Mouse (Mus musculus) neural tube, embryonic 14.5 days (tissue): ENCODE results near the gene Crmp1. TPM values are rescaled to one million over a fixed set of nuclear protein-coding genes. Genes with fewer than 3 reads are reported as not detected.

Source experiments
- ATAC-seq: fragments of 200-750 bp; cut with Nextera tagmentation; 2 replicates; pipeline ENCODE4 v1.8.0; 2017; ENCODE audit warnings: low read depth, mild to moderate bottlenecking, moderate TSS enrichment, moderate library complexity
- H3K27ac ChIP-seq: fragments of 300-500 bp; sonication (generic); 2 replicates; pipeline ENCODE4 v1.5.1; 2014; ENCODE audit warnings: low read depth, mild to moderate bottlenecking, control low read depth, low read length, moderate library complexity, mixed read lengths
- H3K27me3 ChIP-seq: fragments of 300-500 bp; sonication (generic); 2 replicates; pipeline ENCODE4 v1.6.1; 2014; ENCODE audit warnings: low read length; ENCODE audit not compliant: control insufficient read depth, insufficient read depth
- H3K36me3 ChIP-seq: fragments of 300-500 bp; sonication (generic); 2 replicates; pipeline ENCODE4 v1.6.1; 2014; ENCODE audit warnings: low read length, mixed read lengths; ENCODE audit not compliant: control insufficient read depth, insufficient read depth
- H3K4me1 ChIP-seq: fragments of 300-500 bp; sonication (generic); 2 replicates; pipeline ENCODE4 v1.6.1; 2014; ENCODE audit warnings: low read length; ENCODE audit not compliant: control insufficient read depth, insufficient read depth
- H3K4me2 ChIP-seq: fragments of 300-500 bp; sonication (generic); 2 replicates; pipeline ENCODE4 v1.6.1; 2014; ENCODE audit warnings: mild to moderate bottlenecking, low read depth, low read length, control low read depth
- H3K4me3 ChIP-seq: fragments of 300-500 bp; sonication (generic); 2 replicates; pipeline ENCODE4 v1.5.1; 2014; ENCODE audit warnings: low read depth, low read length, control low read depth, mixed read lengths
- H3K9ac ChIP-seq: fragments of 300-500 bp; sonication (generic); replicated peaks from 2 replicates; pipeline ENCODE4 v1.6.1; 2014; ENCODE audit warnings: low read depth, mild to moderate bottlenecking, control low read depth, low read length, mixed read lengths
- H3K9me3 ChIP-seq: fragments of 300-500 bp; sonication (generic); 2 replicates; pipeline ENCODE4 v1.6.1; 2016; ENCODE audit warnings: low read length; ENCODE audit not compliant: control insufficient read depth
- WGBS: fragments of 180-500 bp; shearing (Covaris S2); extraction: QIAGEN DNeasy Blood & Tissue Kit; methylation state at CpG from one replicate; pipeline ENCODE4 v1.1.7; 2014; 5-methylcytosine and 5-hydroxymethylcytosine counted together
- polyA plus RNA-seq: library from polyadenylated mRNA; unstranded; fragments of >200 nt; fragmentation: Nextera tagmentation; extraction: Ambion mirVana; gene quantifications from 2 replicates; pipeline ENCODE4 v1.2.1, GENCODE M21; 2014

The Crmp1 gene
- polyA plus RNA-seq, 1 experiment from 2014 or later = 908 TPM

DNA sequence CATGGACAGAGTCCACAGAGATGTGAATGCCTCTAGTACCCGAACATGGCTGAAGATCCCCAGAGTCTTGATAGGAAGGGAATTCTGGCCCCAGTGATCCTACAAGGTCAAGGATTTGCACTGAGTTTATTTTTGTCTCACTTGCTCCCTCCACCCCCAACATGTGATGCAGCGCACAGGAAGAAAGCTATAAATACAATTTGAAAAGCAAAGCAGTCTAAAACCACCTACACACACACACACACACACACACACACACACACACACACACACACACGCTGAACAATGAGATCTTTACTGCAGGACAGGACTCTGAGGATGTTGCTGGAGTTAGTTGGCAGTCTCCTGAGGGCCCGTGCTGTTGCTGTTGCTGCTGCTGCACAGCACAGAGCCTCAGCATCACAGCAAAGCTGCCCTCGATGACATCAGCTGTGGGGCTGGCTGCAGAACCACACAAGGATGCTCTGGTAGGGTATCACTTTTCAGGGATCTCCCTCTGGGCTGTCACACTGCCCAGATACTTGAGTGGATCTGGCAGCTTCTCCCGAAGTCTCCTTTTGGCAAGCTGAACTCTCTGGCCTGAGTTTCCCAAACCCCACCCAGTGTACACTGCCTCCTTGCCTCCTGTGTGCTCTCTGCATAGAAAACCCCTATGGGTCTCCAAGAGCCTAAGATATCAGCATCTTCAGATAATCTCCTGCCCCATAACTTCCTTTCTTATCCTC, 13.6 kb upstream of the Crmp1 start:
- no peak overlapping the region for H3K9ac ChIP-seq
- H3K4me2 ChIP-seq = no peak overlapping the region
- no peaks in the 10 kb centered on the region for H3K4me1 ChIP-seq
- ATAC-seq = no peak
- no peak overlapping the region for H3K4me3 ChIP-seq
- no peaks in the 10 kb centered on the region for H3K36me3 ChIP-seq
- H3K9me3 ChIP-seq = no peaks in the 10 kb centered on the region
- no peaks in the 10 kb centered on the region for H3K27me3 ChIP-seq
- no peak overlapping the region for H3K27ac ChIP-seq
- WGBS = 62% methylated on average over 6 of the region's 6 CpGs

GRCm38 (mm10) chr5:37228894-37229293, 12.8 kb upstream of the Crmp1 start:
- H3K4me1 ChIP-seq = no peaks in the 10 kb centered on the region
- no peak overlapping the region for H3K4me3 ChIP-seq
- ATAC-seq = peak; percentile 72; the same call in 1 of the 2 replicates
- no peak overlapping the region for H3K9ac ChIP-seq
- H3K36me3 ChIP-seq = no peaks in the 10 kb centered on the region
- H3K27ac ChIP-seq = no peak overlapping the region
- no peaks in the 10 kb centered on the region for H3K9me3 ChIP-seq
- 44% methylated on average over 7 of the region's 7 CpGs for WGBS
- no peaks in the 10 kb centered on the region for H3K27me3 ChIP-seq
- no peak overlapping the region for H3K4me2 ChIP-seq

DNA sequence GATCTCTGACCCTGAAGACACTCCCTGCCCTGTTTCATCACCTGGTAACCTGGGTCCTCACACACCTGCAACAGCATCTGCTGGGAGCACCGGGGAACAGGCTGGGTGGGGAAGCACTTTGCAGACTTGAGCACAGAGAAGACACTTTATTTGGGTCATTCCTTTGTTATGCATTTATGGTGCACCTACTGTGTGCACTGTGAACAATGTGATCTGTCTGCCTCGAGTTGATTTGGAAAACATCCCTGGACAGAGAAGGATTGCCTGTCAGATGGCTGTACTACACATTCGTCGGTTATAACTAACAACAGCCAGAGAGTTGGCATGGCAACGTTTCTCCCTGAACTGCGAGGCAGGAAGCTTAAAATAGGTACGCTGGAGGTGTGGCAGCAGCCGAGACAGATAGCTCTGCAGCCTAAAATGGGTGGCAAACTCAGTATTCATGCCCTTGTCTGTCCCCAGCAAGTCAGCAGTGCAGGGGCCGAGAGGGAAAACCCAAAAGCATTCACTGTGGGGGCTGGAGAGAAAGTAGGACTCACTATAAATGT, 8.7 kb upstream of the Crmp1 start:
- no peaks in the 10 kb centered on the region for H3K4me1 ChIP-seq
- H3K9ac ChIP-seq = no peak overlapping the region
- no peak overlapping the region for H3K4me2 ChIP-seq
- H3K36me3 ChIP-seq = no peaks in the 10 kb centered on the region
- WGBS = 48% methylated on average over 9 of the region's 9 CpGs
- no peaks in the 10 kb centered on the region for H3K9me3 ChIP-seq
- ATAC-seq = no peak
- no peak overlapping the region for H3K27ac ChIP-seq
- H3K4me3 ChIP-seq = no peak overlapping the region
- no peaks in the 10 kb centered on the region for H3K27me3 ChIP-seq

DNA sequence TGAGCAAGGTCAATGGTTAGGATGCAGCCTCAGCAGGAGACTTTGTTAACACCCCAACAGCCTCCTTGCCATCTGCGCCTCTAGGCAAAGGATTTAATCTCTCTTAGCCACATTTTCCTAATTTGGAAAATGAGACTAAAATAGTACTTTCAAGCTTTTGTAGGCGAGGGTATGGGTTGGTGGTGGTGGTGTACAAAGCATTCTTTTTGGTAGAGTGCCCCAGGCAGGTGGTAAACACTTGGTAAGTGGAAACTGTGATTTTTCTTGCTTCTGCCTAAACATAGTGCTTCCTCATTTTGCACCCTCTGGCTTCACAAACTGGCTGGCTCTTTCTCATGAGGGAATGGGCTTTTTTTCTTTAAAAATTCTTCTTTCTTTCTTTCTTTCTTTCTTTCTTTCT, 3.1 kb upstream of the Crmp1 start:
- no peak overlapping the region for H3K4me3 ChIP-seq
- no peak overlapping the region for H3K4me2 ChIP-seq
- H3K27ac ChIP-seq = no peak overlapping the region
- H3K4me1 ChIP-seq = peaks cover 12% of the 10 kb centered on the region; the same call in 1 of the 2 replicates
- H3K27me3 ChIP-seq = peaks cover 6% of the 10 kb centered on the region; the same call in 1 of the 2 replicates
- H3K9ac ChIP-seq = no peak overlapping the region
- no peaks in the 10 kb centered on the region for H3K9me3 ChIP-seq
- ATAC-seq = no peak
- WGBS = 46% methylated on average over 2 of the region's 2 CpGs
- H3K36me3 ChIP-seq = no peaks in the 10 kb centered on the region

GRCm38 (mm10) chr5:37240550-37240949, 1.2 kb upstream of the Crmp1 start:
- WGBS = 6% methylated on average over 5 of the region's 5 CpGs
- H3K4me2 ChIP-seq = no peak overlapping the region
- peaks cover 20% of the 10 kb centered on the region; the same call in 1 of the 2 replicates for H3K4me1 ChIP-seq
- peaks cover 6% of the 10 kb centered on the region; the same call in 1 of the 2 replicates for H3K27me3 ChIP-seq
- no peaks in the 10 kb centered on the region for H3K36me3 ChIP-seq
- ATAC-seq = no peak
- H3K4me3 ChIP-seq = no peak overlapping the region
- no peak overlapping the region for H3K27ac ChIP-seq
- H3K9ac ChIP-seq = no peak overlapping the region
- H3K9me3 ChIP-seq = no peaks in the 10 kb centered on the region

- Histone ChIP-seq H3K9ac (peak overlapping the region; percentile 83), H3K4me1 (peaks cover 20% of the 10 kb centered on the region; the same call in 1 of the 2 replicates), H3K4me2 (peak overlapping the region; percentile 94), H3K9me3 (no peaks in the 10 kb centered on the region), H3K36me3 (no peaks in the 10 kb centered on the region), H3K27me3 (peaks cover 6% of the 10 kb centered on the region; the same call in 1 of the 2 replicates), H3K4me3 (peak overlapping the region; percentile 81), H3K27ac (peak overlapping the region; percentile 80)
- no peak for ATAC-seq
- 6% methylated on average over 9 of the region's 9 CpGs for WGBS
Measured at GRCm38 (mm10) chr5:37241224-37241623, 516 bp upstream of the Crmp1 start.

GRCm38 (mm10) chr5:37242360-37243168, 824 bp downstream of the Crmp1 start:
- WGBS = 7% methylated on average over 43 of the region's 44 CpGs
- Histone ChIP-seq H3K27ac (peak overlapping the region; percentile 80), H3K36me3 (no peaks in the 10 kb centered on the region), H3K9me3 (no peaks in the 10 kb centered on the region), H3K4me1 (peaks cover 21% of the 10 kb centered on the region; the same call in 1 of the 2 replicates), H3K4me2 (peak overlapping the region; percentile 94), H3K9ac (peak overlapping the region; percentile 83), H3K4me3 (peak overlapping the region; percentile 81), H3K27me3 (peaks cover 6% of the 10 kb centered on the region; the same call in 1 of the 2 replicates)
- ATAC-seq = no peak

GRCm38 (mm10) chr5:37243169-37243886, 1.6 kb downstream of the Crmp1 start:
- no peak for ATAC-seq
- peaks cover 28% of the 10 kb centered on the region for H3K4me1 ChIP-seq
- no peaks in the 10 kb centered on the region for H3K9me3 ChIP-seq
- peaks cover 6% of the 10 kb centered on the region; the same call in 1 of the 2 replicates for H3K27me3 ChIP-seq
- peak overlapping the region; percentile 92 for H3K27ac ChIP-seq
- H3K9ac ChIP-seq = peak overlapping the region; percentile 83
- under 1% methylated on average over 19 of the region's 19 CpGs for WGBS
- peak overlapping the region; percentile 81 for H3K4me3 ChIP-seq
- H3K4me2 ChIP-seq = peak overlapping the region; percentile 94
- no peaks in the 10 kb centered on the region for H3K36me3 ChIP-seq
